Mouse (Mus musculus) bone marrow, adult 2 months (tissue): ENCODE measurements at regions not wholly inside any gene's neighbourhood (a gene's known extent, or its start where the extent isn't known, plus 50 kb on each side); places are given as distances from the start of the nearest gene placed in this dataset.

Experiments
- CTCF ChIP-seq: fragments of 200-500 bp; IDR thresholded peaks from 2 replicates; pipeline ENCODE4 v1.5.1; 2011; ENCODE audit warnings: low read length, control low read depth; ENCODE audit not compliant: control insufficient read depth, insufficient read depth
- POLR2A ChIP-seq: fragments of 200-500 bp; IDR thresholded peaks from 2 replicates; pipeline ENCODE4 v1.6.1; 2011; ENCODE audit warnings: low read depth, mild to moderate bottlenecking, control low read depth, low read length, borderline replicate concordance; ENCODE audit not compliant: control insufficient read depth

DNA sequence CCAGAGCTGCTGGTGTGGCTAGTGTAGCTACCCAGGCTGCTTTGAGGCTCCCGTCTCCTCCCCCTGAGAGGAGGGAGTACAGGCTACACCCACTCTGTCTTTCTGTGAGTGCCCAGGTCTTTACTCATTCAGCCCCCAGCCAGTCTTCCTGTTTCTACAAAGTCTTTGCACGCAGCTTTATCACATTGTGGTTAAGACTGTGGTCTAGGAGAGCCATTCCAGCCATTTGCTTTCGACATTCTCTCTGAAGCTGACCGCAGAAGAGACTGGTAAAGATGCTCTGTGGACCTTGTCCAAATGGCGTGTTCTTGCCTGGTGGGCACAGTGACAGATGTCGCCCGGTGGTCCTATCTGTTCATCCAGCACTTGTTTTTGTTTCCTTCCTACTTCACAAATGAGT is 62.0 kb downstream of the Tpra1 start:
- TF ChIP-seq CTCF (no peak), POLR2A (no peak)
